Mouse (Mus musculus) B cell, adult 62 days (primary cell): ENCODE measurements around the gene Stub1. TPM values are rescaled to one million over a fixed set of nuclear protein-coding genes. Genes with fewer than 3 reads are reported as not detected.

Source experiments
- total RNA-seq: library from RNA; stranded (reverse); gene quantifications from 4 replicates; pipeline ENCODE4 v1.2.4, GENCODE M21; 2023

Stub1 gene
- total RNA-seq, 1 experiment from 2014 or later: 59.4 TPM

Other genes starting within 250 kb of the Stub1 start
- not detected in 4 replicates for gene Gng13, start 116.2 kb downstream of the Stub1 start, total RNA-seq
- 7.5 to 10.0 TPM (median 8.2 TPM) in 4 replicates for gene Chtf18, start 106.0 kb downstream of the Stub1 start, total RNA-seq
- gene Rpusd1, start 105.7 kb downstream of the Stub1 start, total RNA-seq: 5.7 to 7.8 TPM (median 6.6 TPM) in 4 replicates
- 0.21 to 0.22 TPM in 2 of 4 replicates, not detected in the others for gene Mslnl, start 97.4 kb downstream of the Stub1 start, total RNA-seq
- 0.83 TPM in 1 of 4 replicates, not detected in the others for gene Msln, start 79.0 kb downstream of the Stub1 start, total RNA-seq
- gene Narfl, start 59.6 kb downstream of the Stub1 start, total RNA-seq: 33.4 to 44.4 TPM (median 34.9 TPM) in 4 replicates
- 19.7 to 25.0 TPM (median 23.7 TPM) in 4 replicates for gene Haghl, start 47.7 kb downstream of the Stub1 start, total RNA-seq
- gene Ccdc78, start 46.8 kb downstream of the Stub1 start, total RNA-seq: not detected in 4 replicates
- 41.7 to 46.0 TPM (median 43.2 TPM) in 4 replicates for gene Fam173a, start 40.5 kb downstream of the Stub1 start, total RNA-seq
- 2.5 TPM in 1 of 4 replicates, not detected in the others for gene AC134908.4, start 37.7 kb downstream of the Stub1 start, total RNA-seq
- gene Metrn, start 36.3 kb downstream of the Stub1 start, total RNA-seq: 10.5 to 16.8 TPM (median 13.6 TPM) in 4 replicates
- gene Fbxl16, start 24.3 kb downstream of the Stub1 start, total RNA-seq: not detected in 4 replicates
- 18.0 to 20.7 TPM (median 18.5 TPM) in 4 replicates for gene Wdr24, start 9.8 kb downstream of the Stub1 start, total RNA-seq
- 23.7 to 30.8 TPM (median 26.6 TPM) in 4 replicates for gene Jmjd8, start 4.5 kb downstream of the Stub1 start, total RNA-seq
- gene Rhbdl1, start 3.9 kb upstream of the Stub1 start, total RNA-seq: 2.7 to 3.4 TPM (median 2.9 TPM) in 4 replicates
- 1.3 to 4.6 TPM (median 2.3 TPM) in 4 replicates for gene Gm20683, start 8.4 kb upstream of the Stub1 start, total RNA-seq
- gene Rhot2, start 11.4 kb upstream of the Stub1 start, total RNA-seq: 60.3 to 71.6 TPM (median 67.0 TPM) in 4 replicates
- gene Wdr90, start 28.1 kb upstream of the Stub1 start, total RNA-seq: 31.7 to 38.7 TPM (median 35.9 TPM) in 4 replicates
- 1.4 to 5.1 TPM (median 2.8 TPM) in 4 replicates for gene Mcrip2, start 35.4 kb upstream of the Stub1 start, total RNA-seq
- 19.5 to 27.4 TPM (median 23.1 TPM) in 4 replicates for gene Mettl26, start 41.7 kb upstream of the Stub1 start, total RNA-seq
- gene Wfikkn1, start 47.5 kb upstream of the Stub1 start, total RNA-seq: 5.2 to 8.4 TPM (median 7.1 TPM) in 4 replicates
- gene Rab40c, start 86.3 kb upstream of the Stub1 start, total RNA-seq: 22.5 to 27.0 TPM (median 25.2 TPM) in 4 replicates
- 64.5 to 69.3 TPM (median 67.8 TPM) in 4 replicates for gene Pigq, start 111.5 kb upstream of the Stub1 start, total RNA-seq
- gene Nhlrc4, start 111.6 kb upstream of the Stub1 start, total RNA-seq: not detected in 4 replicates
- not detected in 4 replicates for gene A930017K11Rik, start 119.2 kb upstream of the Stub1 start, total RNA-seq
- 37.2 to 41.1 TPM (median 38.7 TPM) in 4 replicates for gene Capn15, start 152.4 kb upstream of the Stub1 start, total RNA-seq
- gene Rab11fip3, start 236.2 kb upstream of the Stub1 start, total RNA-seq: 8.4 to 9.0 TPM (median 8.7 TPM) in 4 replicates